In the genomic region with DNA sequence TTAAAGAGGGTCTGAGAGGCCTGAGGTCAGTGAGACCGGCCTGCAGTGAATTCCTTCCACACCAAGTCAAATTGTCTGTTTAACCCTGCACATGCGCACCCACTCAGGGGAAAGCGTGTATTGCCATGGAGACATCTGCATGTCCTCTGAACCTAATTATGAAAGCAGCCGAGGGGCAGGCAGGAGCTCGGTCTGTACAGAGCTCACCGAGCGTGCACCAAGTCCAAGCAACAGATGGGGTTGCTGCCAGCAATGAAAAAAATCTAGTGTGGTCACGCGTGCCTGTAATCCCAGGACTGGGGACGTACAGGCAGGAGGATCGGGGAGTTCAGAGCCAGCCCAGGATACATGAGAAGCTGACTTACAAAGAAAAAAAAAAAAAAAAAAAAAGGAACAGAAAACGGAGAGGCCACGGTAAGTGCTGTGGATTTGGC, we compare ENCODE assay signal across 8 mouse cellular contexts. TPM values are rescaled to one million over a fixed set of nuclear protein-coding genes. Genes with fewer than 3 reads are reported as not detected.
DNase-seq lines count a peak whose midpoint lies in the region; ATAC-seq and TF ChIP-seq lines count a peak whose summit lies in the region.

No protein-coding gene starts in this region.

- no peaks in the 10 kb centered on the region for H3K27me3 ChIP-seq in lung, postnatal 0 days (replicated peaks; ENCODE audit: insufficient read depth, low read length)
- no peaks in the 10 kb centered on the region for H3K27me3 ChIP-seq in hindbrain, embryonic 13.5 days
- H3K27me3 ChIP-seq in midbrain, embryonic 15.5 days (replicated peaks), result no peaks in the 10 kb centered on the region

- no peak overlapping the region for H3K27ac ChIP-seq in lung, postnatal 0 days (ENCODE audit: low read length)
- H3K27ac ChIP-seq in hindbrain, embryonic 13.5 days, result peak overlapping the region; percentile 87
- H3K27ac ChIP-seq in midbrain, embryonic 15.5 days, result peak overlapping the region; percentile 88

- H3K4me2 ChIP-seq in lung, postnatal 0 days (replicated peaks; ENCODE audit: low read depth, low read length), result peak overlapping the region; percentile 14; the same call in 1 of the 2 replicates
- H3K4me2 ChIP-seq in hindbrain, embryonic 13.5 days, result peak overlapping the region; percentile 57
- H3K4me2 ChIP-seq in midbrain, embryonic 15.5 days, result peak overlapping the region; percentile 58

- TF ChIP-seq CTCF in lung, postnatal 0 days (IDR thresholded peaks at IDR 0.05), result no peak

- H3K36me3 ChIP-seq in lung, postnatal 0 days (ENCODE audit: insufficient read depth, low read length), result no peaks in the 10 kb centered on the region
- peaks cover 19% of the 10 kb centered on the region for H3K36me3 ChIP-seq in hindbrain, embryonic 13.5 days
- H3K36me3 ChIP-seq in midbrain, embryonic 15.5 days (replicated peaks), result peaks cover 12% of the 10 kb centered on the region; the same call in 1 of the 2 replicates

- 0 out of 2 replicates have a peak, but pooled peaks have one; percentile 5 for ATAC-seq in lung, postnatal 0 days
- ATAC-seq in erythroblast, adult 5-6 weeks (replicated peaks; ENCODE audit: low FRiP score, poor library complexity, severe bottlenecking), result 0 out of 2 replicates have a peak, but pooled peaks have one; percentile 13
- ATAC-seq in hindbrain, embryonic 13.5 days (ENCODE audit: low FRiP score), result peak; percentile 75
- peak; percentile 87 for ATAC-seq in midbrain, embryonic 15.5 days (replicated peaks)

- no peak overlapping the region for H3K4me3 ChIP-seq in lung, postnatal 0 days (ENCODE audit: low read depth, low read length)
- peak overlapping the region; percentile 34 for H3K4me3 ChIP-seq in hindbrain, embryonic 13.5 days
- H3K4me3 ChIP-seq in midbrain, embryonic 15.5 days, result peak overlapping the region; percentile 37

- no peaks in the 10 kb centered on the region for H3K4me1 ChIP-seq in lung, postnatal 0 days (ENCODE audit: insufficient read depth, low read depth, low read length)
- H3K4me1 ChIP-seq in hindbrain, embryonic 13.5 days (replicated peaks), result peaks cover 16% of the 10 kb centered on the region
- H3K4me1 ChIP-seq in midbrain, embryonic 15.5 days, result peaks cover 20% of the 10 kb centered on the region

- WGBS in lung, postnatal 0 days, result 29% methylated on average over 13 of the region's 13 CpGs
- 5% methylated on average over 13 of the region's 13 CpGs for WGBS in hindbrain, embryonic 13.5 days
- 7% methylated on average over 13 of the region's 13 CpGs for WGBS in midbrain, embryonic 15.5 days

- H3K9me3 ChIP-seq in lung, postnatal 0 days (ENCODE audit: low read length), result no peaks in the 10 kb centered on the region
- no peaks in the 10 kb centered on the region for H3K9me3 ChIP-seq in hindbrain, embryonic 13.5 days
- no peaks in the 10 kb centered on the region for H3K9me3 ChIP-seq in midbrain, embryonic 15.5 days

- TF ChIP-seq EP300 in lung, postnatal 0 days (IDR thresholded peaks at IDR 0.05), result no peak

- H3K9ac ChIP-seq in lung, postnatal 0 days (replicated peaks; ENCODE audit: low read depth), result no peak overlapping the region
- H3K9ac ChIP-seq in hindbrain, embryonic 13.5 days, result peak overlapping the region; percentile 58
- H3K9ac ChIP-seq in midbrain, embryonic 15.5 days, result peak overlapping the region; percentile 33; the same call in 1 of the 2 replicates

- DNase-seq in lung, postnatal 0 days (ENCODE audit: low spot score), result peak; percentile 19
- no peak for DNase-seq in lung, postnatal 25 days (ENCODE audit: low spot score)
- peak; percentile 31 for DNase-seq in left cerebral cortex, adult 11 months (ENCODE audit: low spot score)
- no peak for DNase-seq in thymus, adult 18-20 months
- DNase-seq in urinary bladder, adult 2 months (ENCODE audit: low spot score), result no peak

RNA-seq across cellular contexts. Expression of a gene that starts 32.7 kb away (rescaled TPM):
- polyA plus RNA-seq in lung, postnatal 0 days (2015; fragmentation: Nextera tagmentation; extraction: Ambion mirVana), result 6.6 and 7.2 TPM in 2 replicates
- 23.0 and 23.2 TPM in 2 replicates for total RNA-seq in erythroblast, adult 5-6 weeks (2015; ENCODE audit: low replicate concordance)
- 26.0 and 49.9 TPM in 2 replicates for total RNA-seq in erythroblast, adult 5-6 weeks (2017; ENCODE audit: low replicate concordance)
- polyA plus RNA-seq in hindbrain, embryonic 13.5 days (2015; fragmentation: Nextera tagmentation; extraction: Ambion mirVana), result 3.8 and 4.8 TPM in 2 replicates
- 4.6 and 5.6 TPM in 2 replicates for polyA plus RNA-seq in midbrain, embryonic 15.5 days (2015; fragmentation: Nextera tagmentation; extraction: Ambion mirVana)
- polyA plus RNA-seq in urinary bladder, adult 2 months (2012; rRNA removed), result 35.3 and 37.5 TPM in 2 replicates

RNA-seq across cellular contexts. Expression of a gene that starts 35.7 kb away (rescaled TPM):
- 9.3 and 9.8 TPM in 2 replicates for polyA plus RNA-seq in lung, postnatal 0 days (2015; fragmentation: Nextera tagmentation; extraction: Ambion mirVana)
- 2.7 and 5.0 TPM in 2 replicates for total RNA-seq in erythroblast, adult 5-6 weeks (2015; ENCODE audit: low replicate concordance)
- total RNA-seq in erythroblast, adult 5-6 weeks (2017; ENCODE audit: low replicate concordance), result 2.1 and 8.3 TPM in 2 replicates
- polyA plus RNA-seq in hindbrain, embryonic 13.5 days (2015; fragmentation: Nextera tagmentation; extraction: Ambion mirVana), result 39.0 and 45.1 TPM in 2 replicates
- polyA plus RNA-seq in midbrain, embryonic 15.5 days (2015; fragmentation: Nextera tagmentation; extraction: Ambion mirVana), result 40.1 and 44.0 TPM in 2 replicates
- 9.5 and 9.7 TPM in 2 replicates for polyA plus RNA-seq in urinary bladder, adult 2 months (2012; rRNA removed)

RNA-seq across cellular contexts. Expression of a gene that starts 57.5 kb away (rescaled TPM):
- 43.4 and 46.2 TPM in 2 replicates for polyA plus RNA-seq in lung, postnatal 0 days (2015; fragmentation: Nextera tagmentation; extraction: Ambion mirVana)
- 256 and 258 TPM in 2 replicates for total RNA-seq in erythroblast, adult 5-6 weeks (2015; ENCODE audit: low replicate concordance)
- total RNA-seq in erythroblast, adult 5-6 weeks (2017; ENCODE audit: low replicate concordance), result 354 and 386 TPM in 2 replicates
- polyA plus RNA-seq in hindbrain, embryonic 13.5 days (2015; fragmentation: Nextera tagmentation; extraction: Ambion mirVana), result 27.1 and 27.2 TPM in 2 replicates
- polyA plus RNA-seq in midbrain, embryonic 15.5 days (2015; fragmentation: Nextera tagmentation; extraction: Ambion mirVana), result 24.4 and 25.3 TPM in 2 replicates
- 28.8 and 32.3 TPM in 2 replicates for polyA plus RNA-seq in urinary bladder, adult 2 months (2012; rRNA removed)

Comparison
In these comparisons a context has a peak if more than half of its experiments do, and no peak if none do; other contexts are left out.
1. DNase-seq: peak in lung, postnatal 0 days (single experiment) and left cerebral cortex, adult 11 months (single experiment); none in lung, postnatal 25 days (single experiment), thymus, adult 18-20 months (0 of 2) and urinary bladder, adult 2 months (single experiment).
2. ATAC-seq: peak in every context shown above with its lines; median percentile 87 in midbrain, embryonic 15.5 days; 75 in hindbrain, embryonic 13.5 days; 13 in erythroblast, adult 5-6 weeks; 5 in lung, postnatal 0 days.
3. Peak in every context shown above with its lines, with median percentiles within 50 percentile points of each other: H3K4me2 ChIP-seq.